Mouse (Mus musculus): ENCODE measurements around the gene Sox6. TPM values are rescaled to one million over a fixed set of nuclear protein-coding genes. Genes with fewer than 3 reads are reported as not detected.
A peak's percentile ranks its signal among the peaks of the same experiment; 100 is the strongest.

Sox6 gene
- total and polyA plus RNA-seq, 3 experiments: 0.09 to 1.3 (median 0.90) TPM

DNA sequence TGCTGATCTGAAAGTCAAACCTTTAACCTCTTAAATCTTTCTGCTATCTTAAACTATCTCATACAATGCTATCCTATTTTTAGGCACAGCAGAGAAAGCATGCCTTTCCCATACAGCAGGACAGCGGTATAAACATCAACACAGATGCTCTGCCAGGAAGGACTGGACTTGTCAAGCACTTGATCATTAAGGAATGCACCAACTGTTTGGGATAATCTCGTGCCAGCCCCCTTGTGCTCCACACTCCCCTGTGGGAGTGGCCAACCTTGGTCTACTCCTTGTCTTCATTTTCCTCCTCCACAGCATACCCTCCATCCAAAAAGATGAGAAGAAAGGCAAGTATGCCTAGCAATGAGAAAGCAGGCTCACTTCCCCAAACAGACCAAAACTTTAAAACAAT lies 332.5 kb downstream of the Sox6 start:
- Histone ChIP-seq H3K27ac (ENCODE audit: insufficient read depth, low read depth) (no peak overlapping the region), H3K27me3 (replicated peaks) (no peaks in the 10 kb centered on the region), H3K4me3 (replicated peaks in 1 of 3; ENCODE audit: low read depth in 2 of 3, low read length in 2 of 3, poor library complexity in 1 of 3) (no peak overlapping the region), H3K4me1 (ENCODE audit: control insufficient read depth in 1 of 2, insufficient read depth in 2 of 2) (no peaks in the 10 kb centered on the region), H3K9me3 (replicated peaks; ENCODE audit: low read length) (no peaks in the 10 kb centered on the region), H3K79me2 (replicated peaks; ENCODE audit: control insufficient read depth, extremely low read depth, insufficient read depth, poor library complexity, severe bottlenecking) (no peaks in the 10 kb centered on the region), H3K9ac (ENCODE audit: insufficient read depth, low read depth) (no peak overlapping the region), H3K4me2 (ENCODE audit: insufficient read depth, low read depth, poor library complexity, severe bottlenecking) (no peak overlapping the region), H3K36me3 (replicated peaks in 1 of 2; ENCODE audit: control insufficient read depth in 1 of 2, insufficient read depth in 1 of 2, low read length in 1 of 2) (no peaks in the 10 kb centered on the region)
- no peak for DNase-seq (ENCODE audit: extremely low read depth)
- TF ChIP-seq MAFK (IDR thresholded peaks at IDR 0.05; ENCODE audit: insufficient replicate concordance, low read length) (no peak), TBP (conservative IDR thresholded peaks at IDR 0.05; ENCODE audit: low read depth, low read length) (no peak), ETS1 (conservative IDR thresholded peaks at IDR 0.05; ENCODE audit: low read depth, low read length) (no peak), HCFC1 (IDR thresholded peaks at IDR 0.05; ENCODE audit: low read depth, low read length) (no peak), POLR2A (IDR thresholded peaks at IDR 0.05; ENCODE audit: low read depth, low read length) (no peak), IRF4 (IDR thresholded peaks at IDR 0.05; ENCODE audit: low read depth, low read length) (no peak), SIN3A (IDR thresholded peaks at IDR 0.05; ENCODE audit: low read length) (no peak), GABPA (IDR thresholded peaks at IDR 0.05; ENCODE audit: insufficient replicate concordance, low read depth, low read length) (no peak)
- in situ Hi-C loops (cut with MboI; ENCODE audit: low pct_ligation_motif_present, low pct_unique_long_range_greater_than_20kb, low sequenced_read_pairs) (no loop called here), dilution Hi-C loops (cut with MboI; ENCODE audit: extremely low pct_ligation_motif_present, extremely low pct_unique_long_range_greater_than_20kb, low sequenced_read_pairs) (no loop called here)

DNA sequence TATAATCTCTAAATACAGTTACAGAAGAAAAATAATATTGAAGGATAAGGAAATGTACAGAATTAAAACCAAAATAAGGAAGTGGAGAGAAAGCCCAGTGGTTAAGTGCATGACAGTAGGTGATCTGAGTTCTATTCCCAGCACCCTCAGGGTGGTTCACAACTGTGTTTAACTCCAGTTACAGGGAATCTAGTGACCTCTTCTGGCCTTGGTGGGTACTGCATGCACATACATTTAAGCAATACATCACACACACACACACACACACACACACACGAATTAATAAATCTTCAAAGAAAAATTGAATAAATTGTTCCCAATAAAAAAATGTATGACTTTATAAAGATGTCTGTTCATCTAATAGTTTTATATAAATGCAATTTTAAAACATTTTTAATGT lies 340.5 kb downstream of the Sox6 start:
- Histone ChIP-seq H3K36me3 (replicated peaks in 1 of 2; ENCODE audit: control insufficient read depth in 1 of 2, insufficient read depth in 1 of 2, low read length in 1 of 2) (no peaks in the 10 kb centered on the region), H3K4me3 (replicated peaks in 1 of 3; ENCODE audit: low read depth in 2 of 3, low read length in 2 of 3, poor library complexity in 1 of 3) (no peak overlapping the region), H3K9me3 (replicated peaks; ENCODE audit: low read length) (peaks cover 2% of the 10 kb centered on the region), H3K27me3 (replicated peaks) (no peaks in the 10 kb centered on the region), H3K4me1 (ENCODE audit: control insufficient read depth in 1 of 2, insufficient read depth in 2 of 2) (no peaks in the 10 kb centered on the region), H3K79me2 (replicated peaks; ENCODE audit: control insufficient read depth, extremely low read depth, insufficient read depth, poor library complexity, severe bottlenecking) (no peaks in the 10 kb centered on the region), H3K4me2 (ENCODE audit: insufficient read depth, low read depth, poor library complexity, severe bottlenecking) (no peak overlapping the region), H3K27ac (ENCODE audit: insufficient read depth, low read depth) (no peak overlapping the region), H3K9ac (ENCODE audit: insufficient read depth, low read depth) (no peak overlapping the region)
- peak; percentile 14 to 23; a peak in 1 of 4 replicates for TF ChIP-seq CTCF (conservative IDR thresholded peaks at IDR 0.05 in 1 of 2, IDR thresholded peaks at IDR 0.05 in 1 of 2; ENCODE audit: low read depth in 2 of 2, low read length in 2 of 2)
- no peak for TF ChIP-seq TCF12 (IDR thresholded peaks at IDR 0.05; ENCODE audit: low read depth, low read length)
- TF ChIP-seq RAD21 (IDR thresholded peaks at IDR 0.05; ENCODE audit: low read depth, low read length): peak; percentile 12
- TF ChIP-seq USF1 (IDR thresholded peaks at IDR 0.05; ENCODE audit: low read depth, low read length): no peak
- TF ChIP-seq JUND (conservative IDR thresholded peaks at IDR 0.05; ENCODE audit: low read depth, low read length): no peak
- no peak for TF ChIP-seq POLR2AphosphoS2 (IDR thresholded peaks at IDR 0.05; ENCODE audit: low read depth, low read length)
- TF ChIP-seq HCFC1 (IDR thresholded peaks at IDR 0.05; ENCODE audit: low read depth, low read length): no peak
- peak; percentile 6; the same call in 1 of the 2 replicates for TF ChIP-seq SMC3 (IDR thresholded peaks at IDR 0.05; ENCODE audit: low read depth, low read length)
- peak; percentile 3 for DNase-seq (ENCODE audit: extremely low read depth)
- in situ Hi-C loops (cut with MboI; ENCODE audit: low pct_ligation_motif_present, low pct_unique_long_range_greater_than_20kb, low sequenced_read_pairs): no loop called here
- dilution Hi-C loops (cut with MboI; ENCODE audit: extremely low pct_ligation_motif_present, extremely low pct_unique_long_range_greater_than_20kb, low sequenced_read_pairs): no loop called here

DNA sequence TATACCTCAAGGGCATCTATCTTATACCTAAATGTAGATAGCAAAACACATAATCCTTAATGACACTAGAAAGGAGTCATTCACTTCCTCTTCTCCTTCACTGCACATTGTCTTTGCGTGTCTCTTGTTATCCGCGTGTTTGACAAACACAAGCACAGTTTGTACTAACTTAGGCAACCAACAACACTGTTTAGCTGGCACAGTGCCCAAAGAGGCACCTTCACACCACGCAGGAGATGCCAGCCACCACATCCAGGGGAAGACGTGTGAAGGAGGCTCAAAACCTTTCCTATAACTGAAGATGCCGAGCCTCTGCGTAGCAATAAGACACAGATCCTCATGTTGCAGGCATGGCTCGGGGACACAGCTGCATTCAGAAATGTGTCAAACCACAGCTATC lies 345.4 kb downstream of the Sox6 start:
- no peak overlapping the region for H3K27ac ChIP-seq (ENCODE audit: insufficient read depth, low read depth)
- no peak overlapping the region for H3K9ac ChIP-seq (ENCODE audit: insufficient read depth, low read depth)
- dilution Hi-C loops (cut with MboI; ENCODE audit: extremely low pct_ligation_motif_present, extremely low pct_unique_long_range_greater_than_20kb, low sequenced_read_pairs) (no loop called here), in situ Hi-C loops (cut with MboI; ENCODE audit: low pct_ligation_motif_present, low pct_unique_long_range_greater_than_20kb, low sequenced_read_pairs) (no loop called here)
- TF ChIP-seq CHD1 (IDR thresholded peaks at IDR 0.05; ENCODE audit: low read depth, low read length) (no peak), IRF4 (IDR thresholded peaks at IDR 0.05; ENCODE audit: low read depth, low read length) (no peak), UBTF (IDR thresholded peaks at IDR 0.05; ENCODE audit: low read depth, low read length) (no peak), PAX5 (IDR thresholded peaks at IDR 0.05; ENCODE audit: low read length) (no peak), RAD21 (IDR thresholded peaks at IDR 0.05; ENCODE audit: low read depth, low read length) (no peak), GABPA (IDR thresholded peaks at IDR 0.05; ENCODE audit: insufficient replicate concordance, low read depth, low read length) (no peak), USF2 (conservative IDR thresholded peaks at IDR 0.05; ENCODE audit: low read depth, low read length) (no peak), E2F4 (IDR thresholded peaks at IDR 0.05; ENCODE audit: insufficient replicate concordance, low read depth, low read length) (no peak), ZKSCAN1 (IDR thresholded peaks at IDR 0.05; ENCODE audit: borderline replicate concordance, low read depth, low read length) (no peak), JUND (conservative IDR thresholded peaks at IDR 0.05; ENCODE audit: low read depth, low read length) (no peak), TCF12 (IDR thresholded peaks at IDR 0.05; ENCODE audit: low read depth, low read length) (no peak), MEF2A (IDR thresholded peaks at IDR 0.05; ENCODE audit: borderline replicate concordance, low read depth, low read length) (no peak), HCFC1 (IDR thresholded peaks at IDR 0.05; ENCODE audit: low read depth, low read length) (no peak), ELF1 (IDR thresholded peaks at IDR 0.05; ENCODE audit: low read depth, low read length) (no peak), USF1 (IDR thresholded peaks at IDR 0.05; ENCODE audit: low read depth, low read length) (no peak), ETS1 (conservative IDR thresholded peaks at IDR 0.05; ENCODE audit: low read depth, low read length) (no peak)
- peaks cover 2% of the 10 kb centered on the region for H3K9me3 ChIP-seq (replicated peaks; ENCODE audit: low read length)
- no peaks in the 10 kb centered on the region for H3K27me3 ChIP-seq (replicated peaks)
- no peak overlapping the region for H3K4me2 ChIP-seq (ENCODE audit: insufficient read depth, low read depth, poor library complexity, severe bottlenecking)
- no peaks in the 10 kb centered on the region for H3K36me3 ChIP-seq (replicated peaks in 1 of 2; ENCODE audit: control insufficient read depth in 1 of 2, insufficient read depth in 1 of 2, low read length in 1 of 2)
- no peak for DNase-seq (ENCODE audit: extremely low read depth)
- no peaks in the 10 kb centered on the region for H3K4me1 ChIP-seq (ENCODE audit: control insufficient read depth in 1 of 2, insufficient read depth in 2 of 2)
- no peaks in the 10 kb centered on the region for H3K79me2 ChIP-seq (replicated peaks; ENCODE audit: control insufficient read depth, extremely low read depth, insufficient read depth, poor library complexity, severe bottlenecking)
- no peak overlapping the region for H3K4me3 ChIP-seq (replicated peaks in 1 of 3; ENCODE audit: low read depth in 2 of 3, low read length in 2 of 3, poor library complexity in 1 of 3)
